Mouse (Mus musculus) embryonic facial prominence, embryonic 11.5 days (tissue): Measurements from ENCODE around the gene Stradb. TPM values are rescaled to one million over a fixed set of nuclear protein-coding genes. Genes with fewer than 3 reads are reported as not detected.
A peak's percentile ranks its signal among the peaks of the same experiment; 100 is the strongest.

Experiments used
- ATAC-seq: fragments of 200-750 bp; cut with Nextera tagmentation; replicated peaks from 2 replicates; pipeline ENCODE4 v1.8.0; 2017; ENCODE audit warnings: low read depth; ENCODE audit not compliant: insufficient number of reproducible peaks, low FRiP score, low TSS enrichment
- DNase-seq: peaks from one replicate; pipeline ENCODE4 v3.0.0-alpha.2; 2015; ENCODE audit warnings: low spot score
- H3K27ac ChIP-seq: fragments of 300-500 bp; sonication (generic); replicated peaks from 2 replicates; pipeline ENCODE4 v1.5.1; 2014; ENCODE audit warnings: mild to moderate bottlenecking, low read depth, low read length, control low read depth
- H3K27me3 ChIP-seq: fragments of 300-500 bp; sonication (generic); 2 replicates; pipeline ENCODE4 v1.6.1; 2014; ENCODE audit warnings: mild to moderate bottlenecking, low read length, moderate library complexity, mixed read lengths; ENCODE audit not compliant: control insufficient read depth, insufficient read depth
- H3K36me3 ChIP-seq: fragments of 300-500 bp; sonication (generic); replicated peaks from 2 replicates; pipeline ENCODE4 v1.6.1; 2014; ENCODE audit warnings: low read depth, mild to moderate bottlenecking, low read length, moderate library complexity, mixed read lengths; ENCODE audit not compliant: control insufficient read depth, insufficient read depth
- H3K4me1 ChIP-seq: fragments of 300-500 bp; sonication (generic); 2 replicates; pipeline ENCODE4 v1.6.1; 2014; ENCODE audit warnings: low read length, mixed read lengths; ENCODE audit not compliant: control insufficient read depth, insufficient read depth
- H3K4me2 ChIP-seq: fragments of 300-500 bp; sonication (generic); 2 replicates; pipeline ENCODE4 v1.6.1; 2014; ENCODE audit warnings: low read depth, mild to moderate bottlenecking, control low read depth, low read length, moderate library complexity
- H3K4me3 ChIP-seq: fragments of 300-500 bp; sonication (generic); 2 replicates; pipeline ENCODE4 v1.5.1; 2014; ENCODE audit warnings: low read depth, low read length, control low read depth
- H3K9ac ChIP-seq: fragments of 300-500 bp; sonication (generic); replicated peaks from 2 replicates; pipeline ENCODE4 v1.6.1; 2014; ENCODE audit warnings: mild to moderate bottlenecking, control low read depth, low read length
- H3K9me3 ChIP-seq: fragments of 300-500 bp; sonication (generic); replicated peaks from 2 replicates; pipeline ENCODE4 v1.6.1; 2016; ENCODE audit warnings: mild to moderate bottlenecking, low read length, inconsistent platforms, mixed read lengths; ENCODE audit not compliant: control insufficient read depth
- WGBS: fragments of 180-500 bp; shearing (Covaris S2); extraction: QIAGEN DNeasy Blood & Tissue Kit; methylation state at CpG from one replicate; pipeline ENCODE4 v1.1.7; 2014; 5-methylcytosine and 5-hydroxymethylcytosine counted together
- polyA plus RNA-seq: library from polyadenylated mRNA; unstranded; fragments of >200 nt; fragmentation: Nextera tagmentation; extraction: Ambion mirVana; gene quantifications from 2 replicates; pipeline ENCODE4 v1.2.1, GENCODE M21; 2014

Gene Stradb
- polyA plus RNA-seq, result 34.3 and 35.3 TPM in 2 replicates

GRCm38 (mm10) chr1:58973366-58974221 is at the start of gene Stradb, which contains the start of gene Trak2:
TSS of gene Stradb (plus strand) at chr1:58973522.
TSS of gene Trak2 (minus strand) at chr1:58973430.
- under 1% methylated on average over 64 of the region's 69 CpGs for WGBS
- ATAC-seq (peak; percentile 96), DNase-seq (peak; percentile 98)
- Histone ChIP-seq H3K27me3 (no peaks in the 10 kb centered on the region), H3K9ac (peak within 1 kb of the TSS; percentile 88), H3K4me3 (peak within 1 kb of the TSS; percentile 92), H3K4me1 (no peaks in the 10 kb centered on the region), H3K4me2 (peak within 1 kb of the TSS; percentile 74), H3K36me3 (no peaks in the 10 kb centered on the region), H3K9me3 (no peaks in the 10 kb centered on the region), H3K27ac (no peak within 1 kb of the TSS)

GRCm38 (mm10) chr1:58926664-58927063 is 46.7 kb upstream of the Stradb start:
- no peak overlapping the region for H3K4me2 ChIP-seq
- ATAC-seq, result no peak
- no peak overlapping the region for H3K27ac ChIP-seq
- H3K27me3 ChIP-seq, result no peaks in the 10 kb centered on the region
- 96% methylated on average over 5 of the region's 5 CpGs for WGBS
- no peaks in the 10 kb centered on the region for H3K4me1 ChIP-seq
- no peak overlapping the region for H3K4me3 ChIP-seq
- no peak overlapping the region for H3K9ac ChIP-seq
- no peaks in the 10 kb centered on the region for H3K9me3 ChIP-seq
- DNase-seq, result no peak
- H3K36me3 ChIP-seq, result no peaks in the 10 kb centered on the region

- Histone ChIP-seq H3K9me3 (no peaks in the 10 kb centered on the region), H3K4me2 (no peak overlapping the region), H3K27ac (no peak overlapping the region), H3K9ac (no peak overlapping the region), H3K4me3 (no peak overlapping the region), H3K4me1 (no peaks in the 10 kb centered on the region), H3K36me3 (no peaks in the 10 kb centered on the region; the same call in 1 of the 2 replicates), H3K27me3 (no peaks in the 10 kb centered on the region)
- WGBS, result 95% methylated on average over 10 of the region's 10 CpGs
- ATAC-seq (no peak), DNase-seq (no peak)
Measured at GRCm38 (mm10) chr1:58936746-58937605, 36.3 kb upstream of the Stradb start.

GRCm38 (mm10) chr1:58937606-58938099 is 35.7 kb upstream of the Stradb start:
- H3K36me3 ChIP-seq, result no peaks in the 10 kb centered on the region; the same call in 1 of the 2 replicates
- no peaks in the 10 kb centered on the region for H3K4me1 ChIP-seq

GRCm38 (mm10) chr1:58945523-58945922 is 27.8 kb upstream of the Stradb start:
- Histone ChIP-seq H3K9me3 (no peaks in the 10 kb centered on the region), H3K9ac (no peak overlapping the region), H3K4me2 (no peak overlapping the region), H3K4me1 (no peaks in the 10 kb centered on the region), H3K27me3 (no peaks in the 10 kb centered on the region), H3K27ac (no peak overlapping the region), H3K36me3 (peaks cover 6% of the 10 kb centered on the region), H3K4me3 (no peak overlapping the region)
- 98% methylated on average over 2 of the region's 2 CpGs for WGBS
- ATAC-seq, result no peak
- DNase-seq, result no peak

More at GRCm38 (mm10) chr1:58937606-58938099, 35.7 kb upstream of the Stradb start:
- H3K9ac ChIP-seq, result no peak overlapping the region
- DNase-seq (no peak), ATAC-seq (no peak)
- no peak overlapping the region for H3K27ac ChIP-seq
- no peaks in the 10 kb centered on the region for H3K9me3 ChIP-seq
- no peak overlapping the region for H3K4me2 ChIP-seq
- WGBS, result 92% methylated on average over 9 of the region's 9 CpGs
- H3K27me3 ChIP-seq, result no peaks in the 10 kb centered on the region
- H3K4me3 ChIP-seq, result no peak overlapping the region

GRCm38 (mm10) chr1:58945960-58946670 is 27.2 kb upstream of the Stradb start:
- WGBS, result 84% methylated on average over 7 of the region's 7 CpGs
- Histone ChIP-seq H3K9me3 (no peaks in the 10 kb centered on the region), H3K27me3 (no peaks in the 10 kb centered on the region), H3K9ac (no peak overlapping the region), H3K27ac (no peak overlapping the region), H3K4me3 (no peak overlapping the region), H3K36me3 (peaks cover 6% of the 10 kb centered on the region), H3K4me1 (no peaks in the 10 kb centered on the region), H3K4me2 (no peak overlapping the region)
- ATAC-seq, result no peak
- no peak for DNase-seq

GRCm38 (mm10) chr1:58946718-58947117 is 26.6 kb upstream of the Stradb start:
- H3K9ac ChIP-seq, result no peak overlapping the region
- H3K9me3 ChIP-seq, result no peaks in the 10 kb centered on the region
- no peak overlapping the region for H3K4me3 ChIP-seq
- DNase-seq, result no peak
- no peak for ATAC-seq
- H3K36me3 ChIP-seq, result peaks cover 6% of the 10 kb centered on the region
- WGBS, result 91% methylated on average over 9 of the region's 9 CpGs
- H3K27ac ChIP-seq, result no peak overlapping the region
- no peak overlapping the region for H3K4me2 ChIP-seq
- no peaks in the 10 kb centered on the region for H3K4me1 ChIP-seq
- H3K27me3 ChIP-seq, result no peaks in the 10 kb centered on the region
